Mouse (Mus musculus) cerebellum, postnatal 36 days (tissue): ENCODE measurements at regions not wholly inside any gene's neighbourhood (a gene's known extent, or its start where the extent isn't known, plus 50 kb on each side); places are given as distances from the start of the nearest gene placed in this dataset.

ENCODE experiments used
- DNase-seq, 2 experiments: peaks; one replicate each; pipeline ENCODE4 v3.0.0; 2021 to 2022; ENCODE audit warnings: mixed read lengths in 2 of 2

DNA sequence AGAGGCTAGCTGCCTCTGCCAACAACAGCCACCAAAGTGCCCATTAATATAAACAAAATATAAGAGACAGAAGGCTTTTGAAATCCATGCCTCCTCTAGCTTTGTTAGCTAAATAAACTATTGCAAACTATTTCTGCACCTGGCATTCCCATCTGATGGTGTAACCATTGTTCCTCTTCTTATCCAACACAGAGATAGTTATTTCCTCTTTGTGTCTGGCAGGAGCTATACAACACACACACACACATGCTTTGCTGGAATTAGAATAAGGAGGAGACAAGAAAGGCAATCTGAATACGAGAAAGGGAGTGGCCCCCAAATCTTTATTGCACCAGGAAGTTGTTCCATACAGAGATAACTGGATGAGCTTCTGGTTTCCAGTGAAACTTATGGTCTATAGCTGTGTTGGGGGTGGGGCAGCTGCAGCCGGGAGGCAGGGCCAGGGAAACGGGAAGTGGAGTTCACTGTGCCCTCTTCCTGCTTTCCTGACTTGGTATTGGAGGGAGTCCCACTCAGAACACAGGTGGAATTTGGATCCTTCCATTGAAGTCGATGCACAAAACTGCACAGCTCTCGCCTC is 64.0 kb upstream of the Zdhhc17 start:
- no peak for DNase-seq

DNA sequence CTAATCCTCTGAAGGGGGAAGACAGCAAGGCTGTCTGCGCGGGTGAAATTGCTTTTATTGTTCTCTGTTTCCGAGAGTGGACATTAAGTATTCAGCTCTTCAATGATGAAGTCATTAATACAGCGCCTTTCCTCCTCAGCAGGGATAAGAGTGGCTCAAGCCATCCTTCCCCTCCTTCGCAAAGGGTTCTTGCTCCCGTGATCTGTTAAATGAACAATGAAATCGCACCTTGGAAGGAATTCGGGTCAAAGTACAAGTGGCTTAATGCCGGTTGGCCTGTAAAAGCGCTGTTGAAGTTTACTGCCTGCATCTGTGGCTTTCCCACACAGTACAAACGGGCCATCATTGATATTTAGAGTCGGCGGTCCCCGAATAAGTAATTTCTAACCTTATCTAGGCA is 63.3 kb upstream of the Zdhhc17 start:
- DNase-seq = no peak

DNA sequence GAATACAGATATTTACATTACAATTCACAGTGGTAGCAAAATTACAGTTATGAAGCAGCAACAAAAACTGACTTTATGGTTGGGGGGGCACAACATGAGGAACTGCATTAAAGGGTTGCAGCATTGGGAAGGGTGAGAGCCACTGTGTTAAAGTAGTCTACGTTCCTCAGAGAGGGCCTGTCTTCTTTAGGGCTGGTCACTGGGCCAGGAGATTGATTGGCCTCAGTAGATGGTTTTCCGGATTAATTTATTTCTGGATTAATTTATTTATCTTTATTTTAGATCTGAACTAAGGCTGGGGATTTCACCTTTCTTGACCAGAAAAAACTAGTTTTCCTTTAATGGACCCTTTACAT is 62.6 kb upstream of the Zdhhc17 start:
- no peak for DNase-seq

DNA sequence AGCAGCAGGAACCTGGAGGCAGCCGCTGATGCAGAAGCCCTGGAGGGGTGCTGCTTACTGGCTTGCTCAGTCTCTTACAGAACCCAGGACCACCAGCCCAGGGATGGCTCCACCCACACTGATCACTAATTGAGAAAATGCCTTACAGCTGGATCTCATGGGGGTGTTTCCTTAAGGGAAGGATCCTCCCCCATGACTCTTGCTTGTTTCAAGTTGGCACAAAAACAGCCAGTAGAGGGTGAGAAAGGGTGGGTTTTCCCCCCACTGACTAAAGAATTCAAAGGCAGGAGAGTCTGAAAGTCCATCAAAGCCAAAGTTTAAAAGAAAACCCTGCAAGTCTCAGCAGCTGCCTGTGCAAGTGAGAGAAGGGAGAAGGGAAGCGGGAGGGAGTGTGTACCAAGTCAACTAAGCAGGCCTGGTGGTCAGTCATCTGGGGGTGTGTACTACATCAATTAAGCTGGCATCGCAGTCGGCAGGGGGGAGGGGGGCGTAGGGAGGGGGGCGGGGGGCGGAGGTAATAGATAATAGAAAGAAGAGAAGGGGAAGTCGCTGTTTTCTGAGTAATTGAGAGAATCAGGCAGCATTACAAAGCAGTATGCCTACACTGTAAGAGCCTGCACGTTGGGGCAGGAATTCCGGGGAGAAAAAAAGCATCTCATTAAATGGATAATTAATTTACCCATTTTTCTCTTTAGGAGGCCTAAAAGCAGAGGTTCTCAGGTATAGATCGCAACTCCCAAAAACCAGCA is 62.0 kb upstream of the Zdhhc17 start:
- DNase-seq = no peak

DNA sequence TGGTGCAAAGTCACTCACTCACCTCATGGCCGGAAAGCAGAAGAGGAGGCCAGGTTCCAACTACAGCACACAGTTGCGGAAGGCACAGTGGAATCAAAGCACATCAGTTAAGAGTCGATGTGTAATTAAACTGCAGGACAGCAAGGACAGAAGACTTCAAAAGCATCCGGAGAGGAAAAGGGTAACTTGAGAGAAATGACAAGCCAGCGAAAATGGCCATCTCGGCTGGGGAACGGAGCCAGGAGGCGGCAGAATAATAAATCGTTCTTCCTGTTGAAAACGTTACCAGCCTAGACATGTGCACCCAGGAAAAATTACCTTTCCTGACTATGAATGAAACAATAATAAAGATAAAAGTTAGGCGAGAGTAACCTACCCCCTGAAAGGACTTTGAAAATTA is 56.2 kb upstream of the Zdhhc17 start:
- DNase-seq = no peak

DNA sequence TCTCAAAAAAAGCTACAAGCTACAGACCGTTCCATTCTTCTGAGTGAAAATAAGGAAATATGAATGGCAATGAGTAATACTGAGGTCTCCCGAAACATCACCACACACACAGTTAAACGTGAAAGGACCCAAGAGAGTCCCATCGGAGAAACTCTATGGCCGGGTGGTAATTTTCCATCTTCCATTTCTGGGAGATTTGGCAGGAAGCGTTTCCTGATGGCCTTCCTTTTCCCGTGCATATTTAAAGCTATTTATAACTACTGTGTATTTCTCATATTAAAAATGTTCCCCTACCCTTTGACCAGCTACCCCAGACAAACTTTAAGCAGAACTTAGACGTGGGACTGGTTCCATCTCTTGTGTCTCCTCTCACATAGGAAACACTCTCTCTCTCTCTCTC is 50.7 kb upstream of the Zdhhc17 start:
- no peak for DNase-seq
